Mouse (Mus musculus) kidney, embryonic 14.5 days (tissue): ENCODE measurements around the gene 3110040N11Rik. TPM values are rescaled to one million over a fixed set of nuclear protein-coding genes. Genes with fewer than 3 reads are reported as not detected.

ENCODE experiments used
- ATAC-seq: fragments of 200-750 bp; cut with Nextera tagmentation; 2 replicates; pipeline ENCODE4 v1.8.0; 2017; ENCODE audit warnings: moderate number of reproducible peaks, mild to moderate bottlenecking, moderate TSS enrichment, moderate library complexity; ENCODE audit not compliant: low FRiP score, low TSS enrichment
- H3K27ac ChIP-seq: fragments of 300-500 bp; sonication (generic); 2 replicates; pipeline ENCODE4 v1.5.1; 2014; ENCODE audit warnings: low read depth, mild to moderate bottlenecking, low read length, moderate library complexity, mixed read lengths
- H3K27me3 ChIP-seq: fragments of 300-500 bp; sonication (generic); 2 replicates; pipeline ENCODE4 v1.6.1; 2014; ENCODE audit warnings: mild to moderate bottlenecking, low read length; ENCODE audit not compliant: control insufficient read depth, insufficient read depth
- H3K36me3 ChIP-seq: fragments of 300-500 bp; sonication (generic); 2 replicates; pipeline ENCODE4 v1.6.1; 2014; ENCODE audit warnings: low read length, mixed read lengths; ENCODE audit not compliant: control insufficient read depth, insufficient read depth
- H3K4me1 ChIP-seq: fragments of 300-500 bp; sonication (generic); 2 replicates; pipeline ENCODE4 v1.6.1; 2014; ENCODE audit warnings: low read length, mixed read lengths; ENCODE audit not compliant: control insufficient read depth, insufficient read depth
- H3K4me2 ChIP-seq: fragments of 300-500 bp; sonication (generic); replicated peaks from 2 replicates; pipeline ENCODE4 v1.6.1; 2014; ENCODE audit warnings: low read depth, mild to moderate bottlenecking, low read length
- H3K4me3 ChIP-seq: fragments of 300-500 bp; sonication (generic); 2 replicates; pipeline ENCODE4 v1.5.1; 2014; ENCODE audit warnings: mild to moderate bottlenecking, low read length
- H3K9ac ChIP-seq: fragments of 300-500 bp; sonication (generic); 2 replicates; pipeline ENCODE4 v1.6.1; 2014; ENCODE audit warnings: low read depth, mild to moderate bottlenecking, low read length, moderate library complexity
- H3K9me3 ChIP-seq: fragments of 300-500 bp; sonication (generic); 2 replicates; pipeline ENCODE4 v1.6.1; 2016; ENCODE audit warnings: low read length; ENCODE audit not compliant: control insufficient read depth
- WGBS: fragments of 180-500 bp; shearing (Covaris S2); extraction: QIAGEN DNeasy Blood & Tissue Kit; methylation state at CpG from one replicate; pipeline ENCODE4 v1.1.7; 2014; 5-methylcytosine and 5-hydroxymethylcytosine counted together
- polyA plus RNA-seq: library from polyadenylated mRNA; unstranded; fragments of >200 nt; fragmentation: Nextera tagmentation; extraction: Ambion mirVana; gene quantifications from 2 replicates; pipeline ENCODE4 v1.2.1, GENCODE M21; 2014

The 3110040N11Rik gene
- polyA plus RNA-seq, 1 experiment from 2014 or later, result 51.1 TPM

DNA sequence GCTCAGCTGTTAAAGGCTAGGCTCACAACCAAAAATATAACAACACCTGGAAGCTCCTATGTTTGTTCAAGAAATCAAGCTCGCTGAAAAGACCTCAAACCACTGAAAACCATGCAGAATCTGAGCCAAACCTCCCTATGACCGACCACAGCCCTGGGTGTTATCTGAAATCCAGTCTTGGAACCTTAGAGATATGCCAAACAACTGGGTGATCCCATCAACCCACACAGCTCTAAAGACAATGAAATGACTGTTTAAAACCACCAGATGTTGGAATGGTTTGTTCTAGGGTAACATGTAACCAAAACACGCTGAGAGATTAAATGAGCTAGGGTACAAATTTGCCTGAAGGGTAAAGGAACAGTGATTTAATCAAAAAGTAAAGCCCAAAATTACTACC is 35.6 kb upstream of the 3110040N11Rik start:
- no peak for ATAC-seq
- no peak overlapping the region for H3K4me2 ChIP-seq
- no peaks in the 10 kb centered on the region for H3K9me3 ChIP-seq
- H3K4me3 ChIP-seq, result no peak overlapping the region
- no peak overlapping the region for H3K27ac ChIP-seq
- no peak overlapping the region for H3K9ac ChIP-seq
- WGBS, result 65% methylated on average over 3 of the region's 3 CpGs
- peaks cover 28% of the 10 kb centered on the region for H3K4me1 ChIP-seq
- H3K36me3 ChIP-seq, result no peaks in the 10 kb centered on the region; the same call in 1 of the 2 replicates
- no peaks in the 10 kb centered on the region for H3K27me3 ChIP-seq

DNA sequence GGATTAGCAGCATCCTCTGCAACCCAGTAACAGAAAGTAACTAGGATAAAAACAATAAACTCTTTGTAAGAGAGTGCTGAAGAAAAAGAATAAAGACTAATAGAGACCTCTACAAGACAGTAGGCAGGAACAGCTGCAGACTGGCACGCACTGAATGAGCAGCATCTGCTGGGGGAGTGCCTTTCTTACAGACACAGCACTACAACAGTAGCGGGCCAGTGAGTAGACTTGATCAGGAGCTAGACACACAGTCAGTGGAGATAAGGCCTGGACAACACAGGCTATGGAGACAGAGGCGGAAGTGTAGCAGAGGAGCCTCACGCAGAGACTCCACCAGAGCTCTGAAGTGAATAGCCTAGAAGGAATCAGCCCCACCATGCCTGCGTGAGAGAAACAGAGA is 16.8 kb upstream of the 3110040N11Rik start:
- Histone ChIP-seq H3K36me3 (peaks cover 8% of the 10 kb centered on the region; the same call in 1 of the 2 replicates), H3K4me2 (no peak overlapping the region), H3K4me1 (no peaks in the 10 kb centered on the region), H3K9me3 (no peaks in the 10 kb centered on the region), H3K27ac (no peak overlapping the region), H3K27me3 (no peaks in the 10 kb centered on the region), H3K4me3 (no peak overlapping the region), H3K9ac (no peak overlapping the region)
- 91% methylated on average over 5 of the region's 5 CpGs for WGBS
- no peak for ATAC-seq

DNA sequence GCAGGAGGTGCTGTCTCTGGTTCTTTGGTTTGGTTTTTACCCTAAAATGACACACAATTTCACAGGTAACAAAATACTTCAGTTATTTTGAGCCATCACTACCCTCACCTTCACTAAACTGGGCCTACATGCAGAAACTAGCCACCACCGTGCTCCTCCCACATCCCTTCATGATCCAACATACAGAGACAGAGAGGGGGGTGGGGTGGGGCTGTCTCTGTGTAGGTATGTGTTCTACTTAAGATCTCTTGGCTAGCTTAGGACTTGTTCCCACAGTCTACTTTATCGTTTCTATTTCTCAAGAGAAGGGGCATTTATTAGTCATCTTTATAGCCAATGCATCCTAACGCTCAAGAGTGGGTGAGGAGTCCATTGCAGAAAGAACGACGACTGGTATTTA is 742 bp downstream of the 3110040N11Rik start:
- Histone ChIP-seq H3K4me2 (peak overlapping the region; percentile 83), H3K9ac (peak overlapping the region; percentile 80), H3K4me3 (peak overlapping the region; percentile 67), H3K9me3 (no peaks in the 10 kb centered on the region), H3K36me3 (peaks cover 15% of the 10 kb centered on the region; the same call in 1 of the 2 replicates), H3K27ac (peak overlapping the region; percentile 99), H3K4me1 (peaks cover 9% of the 10 kb centered on the region; the same call in 1 of the 2 replicates), H3K27me3 (no peaks in the 10 kb centered on the region)
- 0% methylated on average over 5 of the region's 5 CpGs for WGBS
- ATAC-seq, result no peak

DNA sequence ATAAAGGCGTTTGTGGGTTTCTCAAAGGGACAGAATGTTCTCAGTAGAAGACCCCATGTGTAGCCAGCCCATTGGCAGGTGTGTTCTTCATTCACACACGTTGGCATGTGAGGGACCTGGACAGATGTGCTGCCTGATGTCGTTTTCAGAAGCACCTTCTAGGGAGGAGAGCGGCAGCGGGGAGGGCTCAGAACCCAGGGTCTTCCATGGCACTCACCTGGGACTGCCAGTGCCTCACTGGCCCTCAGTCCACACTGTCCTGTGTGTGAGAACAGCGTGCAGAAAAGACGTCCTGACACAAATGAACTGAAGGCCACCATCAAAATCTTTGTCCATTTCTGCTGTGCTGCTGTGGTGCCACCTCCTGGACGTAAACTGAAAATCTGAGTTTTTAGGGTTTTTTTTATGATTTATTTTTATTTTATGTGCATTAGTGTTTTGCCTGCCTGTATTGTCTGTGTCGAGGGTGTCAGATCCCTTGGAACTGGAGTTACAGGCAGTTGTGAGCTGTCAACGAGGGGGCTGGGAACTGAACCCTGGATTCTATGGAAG is 11.5 kb downstream of the 3110040N11Rik start:
- Histone ChIP-seq H3K9me3 (peaks cover 8% of the 10 kb centered on the region; the same call in 1 of the 2 replicates), H3K36me3 (peaks cover 20% of the 10 kb centered on the region), H3K9ac (no peak overlapping the region), H3K4me1 (no peaks in the 10 kb centered on the region), H3K4me2 (no peak overlapping the region), H3K27ac (no peak overlapping the region), H3K27me3 (no peaks in the 10 kb centered on the region), H3K4me3 (no peak overlapping the region)
- WGBS, result 78% methylated on average over 10 of the region's 10 CpGs
- no peak for ATAC-seq

DNA sequence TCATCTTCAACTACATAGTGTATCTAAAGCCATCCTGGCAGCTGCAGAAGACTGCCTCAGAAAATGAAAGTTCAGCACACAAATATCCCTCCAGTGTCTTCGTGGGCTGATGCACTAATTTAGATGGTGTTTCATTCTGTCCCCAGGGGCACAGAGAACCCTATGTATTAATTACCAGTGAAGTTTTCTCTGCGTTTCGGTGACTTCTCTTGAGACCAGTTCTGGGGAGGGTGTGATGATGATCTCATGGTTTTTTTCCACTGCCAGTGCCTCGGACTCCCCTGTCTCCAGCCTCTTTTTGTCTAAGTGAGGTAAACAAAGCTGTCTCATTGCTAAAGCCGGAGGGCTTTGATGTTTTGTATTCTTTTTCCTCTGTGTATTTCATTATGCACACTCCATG is 14.0 kb downstream of the 3110040N11Rik start:
- Histone ChIP-seq H3K27me3 (no peaks in the 10 kb centered on the region), H3K27ac (no peak overlapping the region), H3K9me3 (0 out of 2 replicates have a peak, but pooled peaks cover under 1% of the 10 kb centered on the region), H3K4me1 (no peaks in the 10 kb centered on the region), H3K36me3 (peaks cover 10% of the 10 kb centered on the region), H3K4me2 (no peak overlapping the region), H3K9ac (no peak overlapping the region), H3K4me3 (no peak overlapping the region)
- WGBS, result 87% methylated on average over 5 of the region's 5 CpGs
- ATAC-seq, result no peak

DNA sequence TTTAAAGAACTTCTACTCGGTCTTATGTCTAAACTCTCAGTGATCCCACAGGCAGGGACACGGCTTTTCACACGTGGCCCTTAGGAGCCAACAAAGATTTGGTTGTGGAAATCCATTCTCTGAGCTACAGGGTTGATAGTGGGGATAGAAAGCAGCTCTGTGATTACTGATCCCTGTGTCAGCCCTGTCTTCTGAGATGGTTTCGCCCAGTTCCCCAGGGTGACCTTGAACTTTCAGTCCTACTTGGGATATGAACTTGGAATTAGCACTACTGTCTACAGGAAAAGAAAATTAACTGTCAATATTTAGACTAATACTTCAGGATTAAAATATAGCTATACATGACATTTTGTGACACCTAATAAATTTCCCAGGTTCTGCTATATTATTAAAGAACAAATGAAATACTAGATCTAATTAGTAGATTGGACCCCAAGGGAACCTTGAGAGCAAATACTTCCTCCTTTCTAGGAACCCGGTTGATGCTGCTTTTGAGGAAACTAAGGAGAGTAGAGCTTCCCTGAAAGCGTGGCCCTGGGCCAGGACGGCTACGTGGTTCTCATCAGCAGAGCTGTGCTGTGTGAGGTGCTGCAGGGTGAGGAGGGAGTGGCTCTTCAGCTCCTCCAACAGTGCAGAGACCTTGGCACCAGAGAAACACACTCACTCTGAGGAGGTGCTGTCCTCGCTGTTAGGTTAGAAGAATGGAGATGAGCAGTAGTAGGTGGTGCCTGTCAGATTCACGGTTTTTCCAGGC is 16.3 kb downstream of the 3110040N11Rik start:
- no peak for ATAC-seq
- H3K4me3 ChIP-seq, result no peak overlapping the region
- H3K36me3 ChIP-seq, result peaks cover 3% of the 10 kb centered on the region; the same call in 1 of the 2 replicates
- no peak overlapping the region for H3K4me2 ChIP-seq
- no peaks in the 10 kb centered on the region for H3K4me1 ChIP-seq
- H3K27ac ChIP-seq, result no peak overlapping the region
- no peaks in the 10 kb centered on the region for H3K9me3 ChIP-seq
- no peak overlapping the region for H3K9ac ChIP-seq
- 79% methylated on average over 10 of the region's 10 CpGs for WGBS
- no peaks in the 10 kb centered on the region for H3K27me3 ChIP-seq

DNA sequence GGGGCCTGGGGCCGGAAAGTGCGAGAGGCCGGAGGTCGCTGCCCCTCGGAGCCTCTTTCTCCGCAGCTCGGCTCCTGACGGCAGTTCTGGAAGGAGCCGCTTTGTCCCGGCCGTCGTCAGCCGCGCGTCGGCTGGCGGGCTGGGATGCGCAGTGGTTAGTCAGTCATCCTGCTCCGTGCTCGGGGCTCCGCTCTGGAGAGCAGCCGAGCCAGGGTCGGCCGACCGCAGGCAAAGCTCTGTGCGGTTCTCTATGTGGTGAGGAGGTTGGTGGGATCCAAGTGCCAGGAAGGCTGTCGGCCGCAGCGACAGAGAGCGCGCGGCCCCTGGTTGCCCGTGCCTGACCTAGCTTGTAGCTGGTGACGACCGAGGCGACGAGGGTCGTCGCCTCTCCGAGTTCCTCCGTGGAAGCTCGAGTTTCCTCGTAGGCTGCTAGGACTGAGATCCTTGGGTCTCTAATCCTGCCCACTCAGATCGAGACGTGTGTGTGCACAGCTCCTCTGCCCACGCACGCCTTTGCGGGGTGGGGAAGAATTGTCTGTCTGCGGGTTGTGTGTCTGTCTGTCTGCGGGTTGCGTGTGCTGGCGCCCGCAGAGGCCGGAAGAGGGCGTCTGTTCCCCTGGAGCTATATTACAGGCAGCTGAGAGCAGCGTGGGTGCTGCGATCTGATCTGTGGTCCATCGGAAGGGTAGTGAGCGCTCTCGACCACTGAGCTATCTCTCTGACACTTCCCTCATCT is 26.0 kb downstream of the 3110040N11Rik start:
- 2% methylated on average over 60 of the region's 60 CpGs for WGBS

DNA sequence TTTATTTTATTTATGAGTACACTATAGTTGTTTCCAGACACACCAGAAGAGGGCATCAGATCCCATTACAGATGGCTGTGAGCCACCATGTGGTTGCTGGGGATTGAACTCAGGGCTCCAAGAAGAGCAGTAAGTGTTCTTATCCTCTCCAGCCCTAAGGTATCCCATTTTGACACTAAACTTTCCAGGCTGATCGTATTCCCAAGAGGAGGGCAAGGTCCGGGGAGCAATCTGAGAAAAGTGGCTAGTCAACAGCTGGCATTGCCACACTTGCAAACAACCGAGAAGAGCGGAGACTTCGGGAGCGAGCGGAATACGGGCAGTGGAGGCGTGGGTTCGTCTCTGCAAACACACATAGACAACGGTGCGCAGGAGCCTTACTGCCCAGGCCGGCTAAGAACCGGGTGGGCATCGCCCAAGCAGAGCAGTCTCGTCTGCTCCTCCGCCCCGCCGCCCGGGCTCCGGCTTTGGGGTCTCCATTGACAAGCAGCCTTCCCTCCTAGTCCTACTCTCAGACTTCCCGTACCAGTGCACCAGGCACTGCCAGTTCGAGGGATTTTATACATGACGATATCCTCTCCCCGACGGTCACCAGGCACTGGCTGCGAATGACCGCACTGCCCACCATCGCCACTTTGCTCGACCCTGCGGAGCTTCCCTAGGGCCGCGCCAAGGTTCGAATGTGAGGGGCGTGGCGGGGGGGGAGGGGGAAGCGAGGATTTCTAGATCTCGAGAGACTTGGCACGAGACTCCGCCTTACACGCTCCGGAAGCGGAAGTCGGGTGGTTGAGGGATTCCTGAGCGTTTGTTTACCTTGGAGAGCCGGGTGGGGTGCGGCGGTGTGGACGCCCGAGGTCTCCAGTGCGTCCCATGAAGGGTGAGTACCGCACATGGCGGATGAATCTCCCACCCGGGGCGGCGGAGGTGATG is 26.8 kb downstream of the 3110040N11Rik start, which contains the start of gene Ramac:
Gene Ramac (plus strand): TSS at position 746 of the 930 bp plus-strand sequence.
- ATAC-seq, result peak; percentile 97
- Histone ChIP-seq H3K4me2 (peak within 1 kb of the TSS; percentile 61), H3K9me3 (no peaks in the 10 kb centered on the region), H3K9ac (peak within 1 kb of the TSS; percentile 95), H3K36me3 (no peaks in the 10 kb centered on the region), H3K27me3 (no peaks in the 10 kb centered on the region), H3K27ac (peak within 1 kb of the TSS; percentile 78), H3K4me3 (peak within 1 kb of the TSS; percentile 99), H3K4me1 (peaks cover 11% of the 10 kb centered on the region; the same call in 1 of the 2 replicates)
- 1% methylated on average over 55 of the region's 56 CpGs for WGBS

More for the DNA sequence above, 26.0 kb downstream of the 3110040N11Rik start:
- Histone ChIP-seq H3K36me3 (no peaks in the 10 kb centered on the region), H3K4me1 (peaks cover 11% of the 10 kb centered on the region; the same call in 1 of the 2 replicates), H3K27ac (peak overlapping the region; percentile 78), H3K4me3 (peak overlapping the region; percentile 99), H3K9me3 (no peaks in the 10 kb centered on the region), H3K27me3 (no peaks in the 10 kb centered on the region), H3K9ac (peak overlapping the region; percentile 95), H3K4me2 (peak overlapping the region; percentile 61)
- peak; percentile 76 for ATAC-seq
